Mouse (Mus musculus): ENCODE measurements at regions not wholly inside any gene's neighbourhood (a gene's known extent, or its start where the extent isn't known, plus 50 kb on each side); places are given as distances from the start of the nearest gene placed in this dataset.

- TF ChIP-seq POLR2A (IDR thresholded peaks at IDR 0.05; ENCODE audit: insufficient read depth, low read length) (no peak), CTCF (IDR thresholded peaks at IDR 0.05; ENCODE audit: low read depth, low read length) (no peak)
Measured at GRCm38 (mm10) chr12:114641089-114641488, 1097.4 kb downstream of the Adam6a start.
